Mouse (Mus musculus) neural tube, embryonic 14.5 days (tissue): ENCODE results near the gene Zfp36l1. TPM values are rescaled to one million over a fixed set of nuclear protein-coding genes. Genes with fewer than 3 reads are reported as not detected.

Source experiments
- ATAC-seq: fragments of 200-750 bp; cut with Nextera tagmentation; 2 replicates; pipeline ENCODE4 v1.8.0; 2017; ENCODE audit warnings: low read depth, mild to moderate bottlenecking, moderate TSS enrichment, moderate library complexity
- H3K27ac ChIP-seq: fragments of 300-500 bp; sonication (generic); 2 replicates; pipeline ENCODE4 v1.5.1; 2014; ENCODE audit warnings: low read depth, mild to moderate bottlenecking, control low read depth, low read length, moderate library complexity, mixed read lengths
- H3K27me3 ChIP-seq: fragments of 300-500 bp; sonication (generic); 2 replicates; pipeline ENCODE4 v1.6.1; 2014; ENCODE audit warnings: low read length; ENCODE audit not compliant: control insufficient read depth, insufficient read depth
- H3K36me3 ChIP-seq: fragments of 300-500 bp; sonication (generic); 2 replicates; pipeline ENCODE4 v1.6.1; 2014; ENCODE audit warnings: low read length, mixed read lengths; ENCODE audit not compliant: control insufficient read depth, insufficient read depth
- H3K4me1 ChIP-seq: fragments of 300-500 bp; sonication (generic); 2 replicates; pipeline ENCODE4 v1.6.1; 2014; ENCODE audit warnings: low read length; ENCODE audit not compliant: control insufficient read depth, insufficient read depth
- H3K4me2 ChIP-seq: fragments of 300-500 bp; sonication (generic); 2 replicates; pipeline ENCODE4 v1.6.1; 2014; ENCODE audit warnings: mild to moderate bottlenecking, low read depth, low read length, control low read depth
- H3K4me3 ChIP-seq: fragments of 300-500 bp; sonication (generic); 2 replicates; pipeline ENCODE4 v1.5.1; 2014; ENCODE audit warnings: low read depth, low read length, control low read depth, mixed read lengths
- H3K9ac ChIP-seq: fragments of 300-500 bp; sonication (generic); replicated peaks from 2 replicates; pipeline ENCODE4 v1.6.1; 2014; ENCODE audit warnings: low read depth, mild to moderate bottlenecking, control low read depth, low read length, mixed read lengths
- H3K9me3 ChIP-seq: fragments of 300-500 bp; sonication (generic); 2 replicates; pipeline ENCODE4 v1.6.1; 2016; ENCODE audit warnings: low read length; ENCODE audit not compliant: control insufficient read depth
- WGBS: fragments of 180-500 bp; shearing (Covaris S2); extraction: QIAGEN DNeasy Blood & Tissue Kit; methylation state at CpG from one replicate; pipeline ENCODE4 v1.1.7; 2014; 5-methylcytosine and 5-hydroxymethylcytosine counted together
- polyA plus RNA-seq: library from polyadenylated mRNA; unstranded; fragments of >200 nt; fragmentation: Nextera tagmentation; extraction: Ambion mirVana; gene quantifications from 2 replicates; pipeline ENCODE4 v1.2.1, GENCODE M21; 2014

Zfp36l1 gene
- polyA plus RNA-seq, 1 experiment from 2014 or later = 26.6 TPM

DNA sequence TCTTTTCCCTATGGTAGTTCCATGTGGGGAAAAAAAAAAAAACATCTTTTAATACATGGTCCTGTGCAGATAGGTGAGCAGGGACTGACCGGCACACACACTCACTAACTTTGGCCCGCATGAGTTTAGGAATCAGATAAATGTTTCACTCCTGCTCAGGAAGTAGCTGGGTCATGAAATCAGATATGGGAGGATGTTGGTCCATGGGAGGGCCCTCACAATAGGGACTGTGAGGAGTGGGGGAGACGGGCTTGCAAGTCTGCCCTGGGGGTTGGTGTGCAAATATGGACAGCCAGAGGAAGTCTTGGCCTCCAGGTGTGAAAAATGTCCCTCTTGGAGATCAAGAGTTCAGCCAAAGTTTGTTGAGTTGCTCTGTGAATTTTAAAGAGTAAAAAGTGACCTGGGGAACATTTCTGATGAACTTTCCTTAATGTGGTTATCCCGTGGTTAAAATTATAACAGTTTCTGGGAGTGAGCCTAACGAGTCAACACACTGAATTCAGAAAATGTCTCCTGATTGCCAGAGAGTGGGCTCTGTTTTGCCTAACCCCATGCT, 53.0 kb downstream of the Zfp36l1 start:
- Histone ChIP-seq H3K4me1 (peaks cover 15% of the 10 kb centered on the region), H3K4me3 (no peak overlapping the region), H3K9me3 (no peaks in the 10 kb centered on the region), H3K4me2 (no peak overlapping the region), H3K27me3 (no peaks in the 10 kb centered on the region), H3K36me3 (no peaks in the 10 kb centered on the region), H3K27ac (no peak overlapping the region), H3K9ac (no peak overlapping the region)
- no peak for ATAC-seq
- 79% methylated on average over 5 of the region's 5 CpGs for WGBS

Other genes with a start within 250 kb of the Zfp36l1 start
- gene Actn1, start 147.4 kb upstream of the Zfp36l1 start, polyA plus RNA-seq = 10.3 and 11.0 TPM in 2 replicates